Mouse (Mus musculus) liver, embryonic 15.5 days (tissue): ENCODE measurements around the gene Dusp19. TPM values are rescaled to one million over a fixed set of nuclear protein-coding genes. Genes with fewer than 3 reads are reported as not detected.

ENCODE experiments used
- ATAC-seq: fragments of 200-750 bp; cut with Nextera tagmentation; 2 replicates; pipeline ENCODE4 v1.8.0; 2017; ENCODE audit warnings: moderate number of reproducible peaks, mild to moderate bottlenecking, moderate library complexity; ENCODE audit not compliant: insufficient read depth
- H3K27ac ChIP-seq: fragments of 300-500 bp; sonication (generic); replicated peaks from 2 replicates; pipeline ENCODE4 v1.5.1; 2015; ENCODE audit warnings: mild to moderate bottlenecking, inconsistent platforms
- H3K27me3 ChIP-seq: fragments of 300-500 bp; sonication (generic); 2 replicates; pipeline ENCODE4 v1.6.1; 2015; ENCODE audit warnings: mild to moderate bottlenecking, inconsistent platforms
- H3K36me3 ChIP-seq: fragments of 300-500 bp; sonication (generic); replicated peaks from 2 replicates; pipeline ENCODE4 v1.6.1; 2015; ENCODE audit warnings: moderate library complexity, mild to moderate bottlenecking, inconsistent platforms
- H3K4me1 ChIP-seq: fragments of 300-500 bp; sonication (generic); replicated peaks from 2 replicates; pipeline ENCODE4 v1.6.1; 2015; ENCODE audit warnings: inconsistent platforms
- H3K4me2 ChIP-seq: fragments of 300-500 bp; sonication (generic); 2 replicates; pipeline ENCODE4 v1.6.1; 2015; ENCODE audit warnings: moderate library complexity, mild to moderate bottlenecking, inconsistent platforms
- H3K4me3 ChIP-seq: fragments of 300-500 bp; sonication (generic); replicated peaks from 2 replicates; pipeline ENCODE4 v1.5.1; 2015; ENCODE audit warnings: mild to moderate bottlenecking, inconsistent platforms
- H3K9ac ChIP-seq: fragments of 300-500 bp; sonication (generic); 2 replicates; pipeline ENCODE4 v1.6.1; 2015; ENCODE audit warnings: moderate library complexity, mild to moderate bottlenecking, inconsistent platforms
- H3K9me3 ChIP-seq: fragments of 300-500 bp; sonication (generic); replicated peaks from 2 replicates; pipeline ENCODE4 v1.6.1; 2016; ENCODE audit warnings: inconsistent platforms
- WGBS: fragments of 180-500 bp; shearing (Covaris S2); methylation state at CpG from one replicate; pipeline ENCODE4 v1.1.7; 2015; ENCODE audit warnings: mixed read lengths; ENCODE audit not compliant: insufficient replicate concordance; 5-methylcytosine and 5-hydroxymethylcytosine counted together
- microRNA counts: library from miRNA; unstranded; fragments of <30 nt; microRNA quantifications from one replicate; lab custom pipeline; 2016
- microRNA-seq: library from miRNA; unstranded; fragments of <30 nt; microRNA quantifications from one replicate; pipeline ENCODE4, GENCODE M21; 2016
- polyA plus RNA-seq: library from polyadenylated mRNA; unstranded; fragments of >200 nt; fragmentation: Nextera tagmentation; extraction: Ambion mirVana; gene quantifications from 2 replicates; pipeline ENCODE4 v1.2.1, GENCODE M21; 2015

Dusp19 gene
- polyA plus RNA-seq, 1 experiment from 2014 or later: 5.1 TPM

DNA sequence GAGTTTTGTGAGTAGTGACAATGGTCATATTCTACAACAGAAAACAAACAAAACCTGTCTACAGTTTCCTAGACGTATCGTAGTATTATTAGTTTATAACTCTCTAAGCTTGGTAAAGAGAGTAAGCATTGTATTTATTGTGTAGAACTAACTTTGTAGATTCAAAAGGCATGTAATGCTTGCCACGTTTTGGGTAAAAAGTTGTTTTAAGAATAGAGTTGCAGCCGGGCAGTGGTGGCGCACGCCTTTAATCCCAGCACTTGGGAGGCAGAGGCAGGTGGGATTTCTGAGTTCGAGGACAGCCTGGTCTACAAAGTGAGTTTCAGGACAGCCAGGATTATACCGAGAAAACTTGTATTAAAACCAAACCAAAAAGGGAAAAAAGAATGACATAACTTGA lies 22.6 kb downstream of the Dusp19 start:
- no peak for ATAC-seq
- Histone ChIP-seq H3K4me2 (peak overlapping the region; percentile 70), H3K27ac (no peak overlapping the region; the same call in 1 of the 2 replicates), H3K4me3 (peak overlapping the region; percentile 96), H3K9ac (peak overlapping the region; percentile 81), H3K9me3 (no peaks in the 10 kb centered on the region), H3K27me3 (no peaks in the 10 kb centered on the region), H3K4me1 (peaks cover 9% of the 10 kb centered on the region), H3K36me3 (peaks cover 19% of the 10 kb centered on the region)
- 6% methylated on average over 8 of the region's 8 CpGs for WGBS

DNA sequence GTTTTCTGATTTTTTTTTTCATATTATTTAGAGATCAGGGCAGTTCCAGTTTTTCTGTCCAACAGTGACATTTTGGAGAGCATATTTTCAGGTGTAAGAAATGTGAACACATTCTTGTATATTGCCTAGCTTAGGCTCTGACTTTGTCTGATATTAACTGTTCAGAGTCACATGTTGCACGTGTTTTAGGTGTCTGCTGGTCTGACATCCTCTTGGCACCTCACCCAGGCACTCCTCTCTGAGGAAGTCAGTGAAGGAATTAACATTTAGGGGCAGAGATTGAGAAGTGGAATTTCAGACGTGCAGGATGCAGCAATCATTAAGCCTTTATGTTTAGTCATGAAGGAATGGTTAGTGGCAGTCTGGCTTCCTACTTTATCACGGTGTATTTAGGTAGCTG lies 23.0 kb downstream of the Dusp19 start:
- Histone ChIP-seq H3K4me3 (peak overlapping the region; percentile 96), H3K9ac (0 out of 2 replicates have a peak overlapping the region, but pooled peaks have one; percentile 1), H3K27ac (no peak overlapping the region), H3K4me2 (peak overlapping the region; percentile 70), H3K36me3 (peaks cover 23% of the 10 kb centered on the region), H3K27me3 (no peaks in the 10 kb centered on the region), H3K4me1 (peaks cover 9% of the 10 kb centered on the region), H3K9me3 (no peaks in the 10 kb centered on the region)
- ATAC-seq: no peak
- 23% methylated on average over 3 of the region's 3 CpGs for WGBS

DNA sequence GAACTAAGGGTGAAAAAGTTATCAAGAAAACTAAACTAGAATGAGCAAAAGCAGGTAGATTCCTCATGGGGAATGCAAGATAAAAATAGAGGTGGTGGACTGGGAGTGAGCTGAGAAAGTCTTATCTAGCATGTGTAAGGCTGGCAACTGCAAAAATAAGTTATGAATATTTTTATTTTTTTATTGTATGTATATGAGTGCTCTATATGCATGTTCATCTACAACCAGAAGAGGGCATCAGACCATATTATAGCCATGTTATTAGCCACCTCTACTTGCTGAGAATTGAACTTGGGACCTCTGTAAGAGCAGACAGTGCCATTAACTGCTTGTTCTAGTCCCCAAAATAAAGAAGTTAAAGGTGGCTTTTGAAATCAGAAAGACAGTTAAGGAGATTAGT lies 44.6 kb downstream of the Dusp19 start:
- Histone ChIP-seq H3K9ac (no peak overlapping the region), H3K27ac (no peak overlapping the region), H3K9me3 (no peaks in the 10 kb centered on the region), H3K36me3 (peaks cover 24% of the 10 kb centered on the region), H3K4me1 (no peaks in the 10 kb centered on the region), H3K4me2 (no peak overlapping the region), H3K27me3 (no peaks in the 10 kb centered on the region), H3K4me3 (no peak overlapping the region)
- no peak for ATAC-seq

DNA sequence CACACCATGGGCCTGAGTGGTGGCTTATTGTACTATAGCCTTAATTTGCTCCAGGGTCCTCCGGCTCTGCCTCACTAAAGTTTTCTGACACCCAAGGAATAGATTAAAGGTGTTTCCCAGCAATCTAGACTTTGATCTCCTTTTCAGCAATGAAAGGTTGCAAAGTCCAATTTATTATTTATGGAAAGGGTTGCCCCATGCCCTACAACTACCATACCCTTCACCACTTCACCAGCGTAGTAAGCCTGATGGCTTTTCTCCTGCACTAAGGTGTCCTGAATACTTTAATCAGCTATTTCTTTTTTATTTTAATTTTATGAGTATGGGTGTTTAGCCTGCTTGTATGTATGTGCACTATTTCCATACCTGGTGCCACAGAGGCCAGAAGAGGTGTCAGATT lies 45.8 kb downstream of the Dusp19 start:
- H3K4me3 ChIP-seq: no peak overlapping the region
- no peak for ATAC-seq
- no peak overlapping the region for H3K27ac ChIP-seq
- H3K36me3 ChIP-seq: peaks cover 16% of the 10 kb centered on the region
- H3K9me3 ChIP-seq: no peaks in the 10 kb centered on the region
- no peaks in the 10 kb centered on the region for H3K4me1 ChIP-seq
- H3K27me3 ChIP-seq: no peaks in the 10 kb centered on the region
- H3K9ac ChIP-seq: no peak overlapping the region
- H3K4me2 ChIP-seq: no peak overlapping the region
- 83% methylated on average over 2 of the region's 2 CpGs for WGBS

DNA sequence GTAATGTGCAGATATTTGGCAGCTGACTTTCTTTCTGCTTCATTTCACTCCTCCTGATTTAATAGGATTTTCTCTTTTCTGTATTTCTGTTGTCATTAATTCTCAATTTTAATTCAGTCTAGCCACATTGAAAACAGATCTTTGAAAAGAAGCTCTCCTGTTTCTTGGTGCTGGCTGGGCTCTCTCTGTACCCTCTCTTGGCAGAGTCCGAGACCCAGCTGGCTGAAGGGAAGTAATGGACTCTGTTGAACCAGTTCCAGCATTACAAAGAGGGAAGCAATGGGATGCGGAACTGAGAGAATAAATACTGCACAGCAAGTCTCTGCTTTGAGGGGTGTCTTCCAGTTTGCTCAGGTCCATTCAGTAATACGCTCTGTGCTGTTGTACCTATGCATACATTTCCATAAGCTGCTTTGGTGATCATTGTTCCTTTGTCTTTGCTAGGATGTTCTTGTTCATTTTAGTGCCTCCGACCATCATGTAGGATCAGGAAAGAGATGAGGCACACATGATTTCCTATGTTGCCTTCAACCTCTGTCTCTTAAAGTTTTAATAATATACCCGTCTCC lies 50.6 kb downstream of the Dusp19 start:
- Histone ChIP-seq H3K9ac (no peak overlapping the region), H3K4me1 (no peaks in the 10 kb centered on the region), H3K36me3 (peaks cover 2% of the 10 kb centered on the region; the same call in 1 of the 2 replicates), H3K4me2 (no peak overlapping the region), H3K4me3 (no peak overlapping the region), H3K9me3 (no peaks in the 10 kb centered on the region), H3K27ac (no peak overlapping the region), H3K27me3 (no peaks in the 10 kb centered on the region)
- WGBS: 75% methylated on average over 5 of the region's 5 CpGs
- ATAC-seq: no peak

DNA sequence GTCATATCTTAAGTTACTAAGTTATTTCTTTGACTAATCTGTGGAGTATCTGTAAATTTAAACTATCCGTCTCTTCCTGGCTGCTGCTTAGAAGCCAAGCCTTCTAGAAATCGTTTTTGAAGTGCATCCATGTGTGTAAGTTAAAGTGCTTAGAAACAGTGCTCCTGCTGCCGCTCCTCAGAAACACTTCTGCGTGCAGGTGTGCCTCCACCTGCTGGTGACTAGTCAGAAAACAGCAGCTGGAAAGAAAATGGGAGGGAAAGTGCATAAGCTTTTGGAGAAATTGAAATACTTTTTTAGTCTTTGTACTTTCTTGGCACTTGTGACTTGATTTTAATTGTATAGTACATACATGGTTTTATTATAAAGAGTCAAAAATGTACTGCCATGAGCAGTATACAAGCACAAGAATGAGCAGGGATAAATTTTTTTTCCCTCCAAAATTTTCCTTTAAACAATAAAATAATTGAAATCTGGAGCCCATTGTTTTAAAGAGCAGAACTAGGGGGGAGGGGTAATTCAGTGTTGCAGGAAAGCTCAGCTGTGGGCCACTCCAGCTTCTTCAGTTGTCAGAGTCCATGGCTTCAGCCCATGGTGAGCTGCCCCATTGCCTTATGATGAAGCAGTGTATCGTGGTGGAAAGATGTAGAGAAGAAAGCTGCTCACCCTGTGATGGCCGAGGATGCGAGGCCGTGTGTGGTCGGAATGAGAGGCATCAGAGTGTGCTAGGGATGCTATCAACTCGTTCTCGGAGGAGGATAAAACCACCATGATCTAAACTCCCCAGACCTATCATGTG lies 53.2 kb downstream of the Dusp19 start:
- peaks cover 2% of the 10 kb centered on the region; the same call in 1 of the 2 replicates for H3K36me3 ChIP-seq
- no peaks in the 10 kb centered on the region for H3K9me3 ChIP-seq
- no peak overlapping the region for H3K9ac ChIP-seq
- no peaks in the 10 kb centered on the region for H3K27me3 ChIP-seq
- no peak overlapping the region for H3K4me2 ChIP-seq
- no peak overlapping the region for H3K27ac ChIP-seq
- H3K4me3 ChIP-seq: no peak overlapping the region
- no peaks in the 10 kb centered on the region for H3K4me1 ChIP-seq
- no peak for ATAC-seq
- WGBS: 65% methylated on average over 11 of the region's 11 CpGs

DNA sequence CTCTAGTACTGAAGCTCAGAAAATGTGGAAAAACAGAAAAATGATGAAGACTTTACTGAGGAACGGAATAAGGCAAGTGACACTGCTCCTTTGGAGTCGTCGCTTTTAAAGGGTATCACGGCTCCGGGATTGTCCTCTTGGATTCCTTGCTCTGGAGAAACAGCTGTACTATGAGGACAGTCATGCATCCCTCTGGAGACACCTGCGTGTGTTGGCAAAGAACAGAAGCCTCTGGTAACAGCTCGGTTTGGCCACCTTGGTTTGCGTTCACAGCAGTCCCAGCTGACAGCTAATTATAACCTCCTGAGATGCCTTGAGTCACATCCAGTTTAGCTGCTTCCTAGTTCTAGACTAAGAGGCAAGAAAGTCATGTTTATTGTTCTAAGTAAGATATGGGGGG lies 62.0 kb downstream of the Dusp19 start:
- H3K9me3 ChIP-seq: no peaks in the 10 kb centered on the region
- no peaks in the 10 kb centered on the region for H3K36me3 ChIP-seq
- H3K4me3 ChIP-seq: no peak overlapping the region
- WGBS: 73% methylated on average over 8 of the region's 8 CpGs
- H3K4me2 ChIP-seq: no peak overlapping the region
- ATAC-seq: no peak
- no peak overlapping the region for H3K9ac ChIP-seq
- no peak overlapping the region for H3K27ac ChIP-seq
- no peaks in the 10 kb centered on the region for H3K4me1 ChIP-seq
- H3K27me3 ChIP-seq: no peaks in the 10 kb centered on the region

MicroRNAs encoded within 50 kb of the gene (microRNA counts, 519-probe panel; counts per million panel counts)
- 2,271 counts per million, percentile 36 among the panel's probes with 10 or more counts for microRNA mmu-miR-684 (lab: Ali Mortazavi, UCI)

Small RNA genes lying within 50 kb of the gene (microRNA-seq; reads per million reads assigned to microRNA genes)
- not detected for gene Mir684-1

Other genes with a start within 250 kb of the Dusp19 start
- gene Frzb, start 169.4 kb upstream of the Dusp19 start, polyA plus RNA-seq: 0.74 and 0.97 TPM in 2 replicates
- gene Nckap1, start 35.7 kb upstream of the Dusp19 start, polyA plus RNA-seq: 12.9 and 14.7 TPM in 2 replicates
- 27.2 and 27.9 TPM in 2 replicates for gene Nup35, start 191 bp downstream of the Dusp19 start, polyA plus RNA-seq